Comparison of ENCODE assay signal across 18 mouse cellular contexts in genomic region chr11:53502039-53502765, GRCm38 (mm10). TPM values are rescaled to one million over a fixed set of nuclear protein-coding genes. Genes with fewer than 3 reads are reported as not detected.
A peak's percentile ranks its signal among the peaks of the same experiment; 100 is the strongest.
DNase-seq lines count a peak whose midpoint lies in the region; ATAC-seq and TF ChIP-seq lines count a peak whose summit lies in the region.
"Had no signal": no experiment of that assay in that cellular context is flagged by ENCODE, and none has a peak within 500 bp of the region (broad histone marks: within the 10 kb centered on the region; RNA-seq: fewer than 3 reads in every experiment).

No protein-coding gene starts in this region.

- no peaks in the 10 kb centered on the region for H3K79me2 ChIP-seq in heart, adult 2 months (replicated peaks; ENCODE audit: control insufficient read depth, insufficient read depth, low read length)

- no peak for TF ChIP-seq POLR2A in heart, adult 2 months (IDR thresholded peaks at IDR 0.05; ENCODE audit: insufficient read depth, low read depth, low read length)

- no peak overlapping the region for H3K27ac ChIP-seq in heart, adult 2 months
- no peak overlapping the region for H3K27ac ChIP-seq in liver, embryonic 14.5 days
- H3K27ac ChIP-seq in embryonic facial prominence, embryonic 10.5 days (replicated peaks): no peak overlapping the region
- H3K27ac ChIP-seq: forebrain, embryonic 15.5 days; liver, embryonic 13.5 days; neural tube, embryonic 15.5 days had no signal

- no peak overlapping the region for H3K9ac ChIP-seq in heart, adult 2 months (ENCODE audit: low read depth, low read length)
- no peak overlapping the region for H3K9ac ChIP-seq in liver, embryonic 14.5 days (replicated peaks)
- H3K9ac ChIP-seq: forebrain, embryonic 15.5 days; liver, embryonic 13.5 days; neural tube, embryonic 15.5 days had no signal

- H3K36me3 ChIP-seq in heart, adult 2 months (ENCODE audit: control insufficient read depth, insufficient read depth, low read length): no peaks in the 10 kb centered on the region
- no peaks in the 10 kb centered on the region for H3K36me3 ChIP-seq in liver, embryonic 14.5 days (replicated peaks; ENCODE audit: control insufficient read depth, insufficient read depth, low read depth)
- no peaks in the 10 kb centered on the region for H3K36me3 ChIP-seq in embryonic facial prominence, embryonic 10.5 days (replicated peaks)
- H3K36me3 ChIP-seq: forebrain, embryonic 15.5 days; liver, embryonic 13.5 days; neural tube, embryonic 15.5 days had no signal

- H3K9me3 ChIP-seq in liver, embryonic 14.5 days (ENCODE audit: control insufficient read depth, low read length): no peaks in the 10 kb centered on the region
- no peaks in the 10 kb centered on the region for H3K9me3 ChIP-seq in embryonic facial prominence, embryonic 10.5 days
- H3K9me3 ChIP-seq: forebrain, embryonic 15.5 days; liver, embryonic 13.5 days; neural tube, embryonic 15.5 days had no signal

- ATAC-seq in liver, embryonic 14.5 days (ENCODE audit: insufficient read depth): no peak
- ATAC-seq: forebrain, embryonic 15.5 days had no signal

- H3K4me1 ChIP-seq in heart, adult 2 months (ENCODE audit: control insufficient read depth, insufficient read depth, low read length): peaks cover 2% of the 10 kb centered on the region; the same call in 1 of the 2 replicates
- H3K4me1 ChIP-seq in liver, embryonic 14.5 days (replicated peaks; ENCODE audit: control insufficient read depth in 2 of 2, insufficient read depth in 2 of 2, low read length in 1 of 2): peaks cover 0 to 7% of the 10 kb centered on the region in 2 experiments; a peak in 2 of 4 replicates
- peaks cover 29% of the 10 kb centered on the region for H3K4me1 ChIP-seq in embryonic facial prominence, embryonic 10.5 days
- H3K4me1 ChIP-seq: neural tube, embryonic 15.5 days had no signal

- H3K27me3 ChIP-seq in heart, adult 2 months (ENCODE audit: control insufficient read depth, insufficient read depth, low read length): no peaks in the 10 kb centered on the region
- H3K27me3 ChIP-seq in liver, embryonic 14.5 days (ENCODE audit: control insufficient read depth, insufficient read depth, low read length): peaks cover 3% of the 10 kb centered on the region; the same call in 1 of the 2 replicates
- peaks cover 39% of the 10 kb centered on the region for H3K27me3 ChIP-seq in embryonic facial prominence, embryonic 10.5 days (replicated peaks; ENCODE audit: low read depth, poor library complexity, severe bottlenecking)
- H3K27me3 ChIP-seq: forebrain, embryonic 15.5 days; neural tube, embryonic 15.5 days had no signal

- 73% methylated on average over 8 of the region's 8 CpGs for WGBS in heart, adult 2 months
- 42% methylated on average over 8 of the region's 8 CpGs for WGBS in liver, embryonic 14.5 days (ENCODE audit: insufficient replicate concordance)
- WGBS in embryonic facial prominence, embryonic 10.5 days: 84% methylated on average over 8 of the region's 8 CpGs

- H3K4me3 ChIP-seq in heart, adult 2 months: no peak overlapping the region
- H3K4me3 ChIP-seq in liver, embryonic 14.5 days (ENCODE audit: insufficient read depth in 1 of 2, low read depth in 2 of 2, low read length in 2 of 2): no peak overlapping the region
- H3K4me3 ChIP-seq in embryonic facial prominence, embryonic 10.5 days: no peak overlapping the region
- H3K4me3 ChIP-seq: forebrain, embryonic 15.5 days; liver, embryonic 13.5 days; neural tube, embryonic 15.5 days had no signal

- DNase-seq in heart, adult 2 months: no peak
- DNase-seq in heart, postnatal 14 days: no peak
- no peak for DNase-seq in liver, embryonic 14.5 days (ENCODE audit: low read depth in 3 of 3, low spot score in 3 of 3)
- no peak for DNase-seq in liver
- DNase-seq in right cerebral cortex, adult 2 months (ENCODE audit: low spot score in 2 of 2): peak; percentile 58 to 60
- DNase-seq in right cerebral cortex, postnatal 4 days: no peak
- no peak for DNase-seq in embryonic facial prominence, embryonic 10.5 days (ENCODE audit: low spot score)
- no peak for DNase-seq in spleen, adult 12 weeks (ENCODE audit: low spot score)
- DNase-seq: adrenal gland, postnatal 10 days; cerebellum, adult 9-10 months; embryo, embryonic 11 days; gastrocnemius, postnatal 10 days; heart, postnatal 36 days; liver, embryonic 13.5 days had no signal

- no peak for TF ChIP-seq EP300 in heart, adult 2 months (IDR thresholded peaks at IDR 0.05; ENCODE audit: insufficient read depth, low read depth, low read length)
- TF ChIP-seq EP300 in liver, embryonic 14.5 days (IDR thresholded peaks at IDR 0.05; ENCODE audit: low read depth): no peak

- H3K4me2 ChIP-seq in liver, embryonic 14.5 days (ENCODE audit: low read depth): no peak overlapping the region
- H3K4me2 ChIP-seq: forebrain, embryonic 15.5 days; liver, embryonic 13.5 days; neural tube, embryonic 15.5 days had no signal

- TF ChIP-seq CTCF in heart, adult 2 months (IDR thresholded peaks at IDR 0.05): peak; percentile 37
- TF ChIP-seq CTCF in liver, embryonic 14.5 days (IDR thresholded peaks at IDR 0.05; ENCODE audit: low read depth): peak; percentile 58

- intact Hi-C loops in heart, adult 2 months (cut with DNase I): no loop called here
- intact Hi-C loops in heart, postnatal 14 days (cut with DNase I): no loop called here

RNA-seq across cellular contexts. Expression of gene Sept8, which starts 16.9 kb away (rescaled TPM):
- 10 to 100 TPM; 25.7 to 28.2 TPM for total RNA-seq in heart, adult 2 months (2021)
- polyA plus RNA-seq in heart, adult 2 months (2012; rRNA removed): 24.8 and 39.2 TPM in 2 replicates
- 10 to 100 TPM; 42.1 TPM for total RNA-seq in heart, postnatal 14 days (2021)
- 25.4 and 33.1 TPM in 2 replicates for polyA plus RNA-seq in liver, embryonic 14.5 days (2012; rRNA removed)
- polyA plus RNA-seq in liver, embryonic 14.5 days (2014; fragmentation: Nextera tagmentation; extraction: Ambion mirVana): 18.3 and 21.5 TPM in 2 replicates
- 17.7 and 19.0 TPM in 2 replicates for polyA plus RNA-seq in embryonic facial prominence, embryonic 10.5 days (2016; fragmentation: Nextera tagmentation; extraction: Ambion mirVana)

RNA-seq across cellular contexts. Expression of gene Sowaha, which starts 22.1 kb away (rescaled TPM):
- total RNA-seq in heart, adult 2 months (2021): under 1 TPM; 0.05 to 0.34 TPM
- polyA plus RNA-seq in heart, adult 2 months (2012; rRNA removed): 0.03 and 0.10 TPM in 2 replicates
- total RNA-seq in heart, postnatal 14 days (2021): under 1 TPM; 0.07 TPM
- polyA plus RNA-seq in liver, embryonic 14.5 days (2012; rRNA removed): 15.4 and 15.5 TPM in 2 replicates
- 13.1 and 13.8 TPM in 2 replicates for polyA plus RNA-seq in liver, embryonic 14.5 days (2014; fragmentation: Nextera tagmentation; extraction: Ambion mirVana)
- 0.44 and 0.82 TPM in 2 replicates for polyA plus RNA-seq in embryonic facial prominence, embryonic 10.5 days (2016; fragmentation: Nextera tagmentation; extraction: Ambion mirVana)

RNA-seq across cellular contexts. Expression of gene Gm9945, which starts 22.2 kb away (rescaled TPM):
- not detected for total RNA-seq in heart, adult 2 months (2021)
- not detected in 2 replicates for polyA plus RNA-seq in heart, adult 2 months (2012; rRNA removed)
- total RNA-seq in heart, postnatal 14 days (2021): not detected
- polyA plus RNA-seq in liver, embryonic 14.5 days (2012; rRNA removed): 0.10 and 0.27 TPM in 2 replicates
- polyA plus RNA-seq in liver, embryonic 14.5 days (2014; fragmentation: Nextera tagmentation; extraction: Ambion mirVana): 0.46 and 0.56 TPM in 2 replicates
- polyA plus RNA-seq in embryonic facial prominence, embryonic 10.5 days (2016; fragmentation: Nextera tagmentation; extraction: Ambion mirVana): 0.16 TPM in 1 of 2 replicates, not detected in the other
- total RNA-seq: adrenal gland, postnatal 10 days; gastrocnemius, postnatal 10 days; heart, postnatal 36 days had no signal
- polyA plus RNA-seq: kidney, embryonic 14.5 days; neural tube, embryonic 15.5 days; testis, adult 2 months had no signal

RNA-seq across cellular contexts. Expression of gene Gm9837, which starts 31.9 kb away (rescaled TPM):
- not detected for total RNA-seq in heart, adult 2 months (2021)
- polyA plus RNA-seq in heart, adult 2 months (2012; rRNA removed): not detected in 2 replicates
- total RNA-seq in heart, postnatal 14 days (2021): not detected
- not detected in 2 replicates for polyA plus RNA-seq in liver, embryonic 14.5 days (2012; rRNA removed)
- polyA plus RNA-seq in liver, embryonic 14.5 days (2014; fragmentation: Nextera tagmentation; extraction: Ambion mirVana): not detected in 2 replicates
- not detected in 2 replicates for polyA plus RNA-seq in embryonic facial prominence, embryonic 10.5 days (2016; fragmentation: Nextera tagmentation; extraction: Ambion mirVana)
- total RNA-seq: adrenal gland, postnatal 10 days; gastrocnemius, postnatal 10 days; heart, postnatal 36 days had no signal
- polyA plus RNA-seq: forebrain, embryonic 15.5 days; kidney, embryonic 14.5 days; liver, embryonic 13.5 days; neural tube, embryonic 15.5 days had no signal

RNA-seq across cellular contexts. Expression of gene Shroom1, which starts 45.2 kb away (rescaled TPM):
- under 1 TPM; 0.34 to 0.91 TPM for total RNA-seq in heart, adult 2 months (2021)
- 0.53 and 0.80 TPM in 2 replicates for polyA plus RNA-seq in heart, adult 2 months (2012; rRNA removed)
- under 1 TPM; 0.44 to 0.53 TPM for total RNA-seq in heart, postnatal 14 days (2021)
- 1.5 and 1.7 TPM in 2 replicates for polyA plus RNA-seq in liver, embryonic 14.5 days (2012; rRNA removed)
- polyA plus RNA-seq in liver, embryonic 14.5 days (2014; fragmentation: Nextera tagmentation; extraction: Ambion mirVana): 1.6 and 1.7 TPM in 2 replicates
- 2.3 and 2.4 TPM in 2 replicates for polyA plus RNA-seq in embryonic facial prominence, embryonic 10.5 days (2016; fragmentation: Nextera tagmentation; extraction: Ambion mirVana)

Comparison
In these comparisons a context has a peak if more than half of its experiments do, and no peak if none do; other contexts are left out.
1. DNase-seq: peak in right cerebral cortex, adult 2 months (2 of 2); none in heart, adult 2 months (0 of 2), heart, postnatal 14 days (0 of 2), liver, embryonic 14.5 days (0 of 3), liver (single experiment), right cerebral cortex, postnatal 4 days (single experiment), embryonic facial prominence, embryonic 10.5 days (single experiment) and spleen, adult 12 weeks (single experiment).